15 mouse cellular contexts compared by ENCODE assay signal in the genomic region with DNA sequence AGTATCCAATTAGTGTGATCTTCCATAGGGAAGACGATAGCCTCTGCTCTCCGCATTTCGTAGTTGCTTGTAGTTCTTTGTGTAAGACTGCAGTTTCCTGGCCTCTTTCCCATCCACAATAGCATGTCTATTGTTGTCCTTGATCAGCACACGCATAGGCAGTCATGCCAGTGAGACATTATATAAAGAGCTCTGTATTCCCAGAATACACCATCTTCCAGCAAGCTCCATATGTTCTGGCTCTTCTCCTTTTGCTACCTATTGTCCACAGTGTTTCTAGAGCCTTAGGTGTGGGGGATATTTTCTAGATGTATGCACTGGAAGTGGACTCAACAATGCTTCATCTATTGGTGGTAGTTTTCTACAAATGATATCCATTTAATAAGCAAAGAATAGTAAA.
"Had no signal": no experiment of that assay in that cellular context is flagged by ENCODE, and none has a peak within 500 bp of the region (broad histone marks: within the 10 kb centered on the region; RNA-seq: fewer than 3 reads in every experiment).

No protein-coding gene starts in this region.

- DNase-seq: gastrocnemius, postnatal 14 days; gastrocnemius, postnatal 36 days; heart, adult 11 months; heart, adult 2 months; heart, postnatal 14 days; heart, postnatal 36 days; kidney, adult 11 months; kidney, adult 2 months; kidney, adult 9 months; kidney, postnatal 14 days; kidney, postnatal 36 days; layer of hippocampus, adult 9-11 months; layer of hippocampus, postnatal 36 days; liver; liver, embryonic 13.5 days had no signal
